Mouse (Mus musculus): ENCODE data around the gene Fads6. TPM values are rescaled to one million over a fixed set of nuclear protein-coding genes. Genes with fewer than 3 reads are reported as not detected.
A peak's percentile ranks its signal among the peaks of the same experiment; 100 is the strongest.

The Fads6 gene
- polyA plus RNA-seq, 1 experiment from 2014 or later = 1.5 TPM

DNA sequence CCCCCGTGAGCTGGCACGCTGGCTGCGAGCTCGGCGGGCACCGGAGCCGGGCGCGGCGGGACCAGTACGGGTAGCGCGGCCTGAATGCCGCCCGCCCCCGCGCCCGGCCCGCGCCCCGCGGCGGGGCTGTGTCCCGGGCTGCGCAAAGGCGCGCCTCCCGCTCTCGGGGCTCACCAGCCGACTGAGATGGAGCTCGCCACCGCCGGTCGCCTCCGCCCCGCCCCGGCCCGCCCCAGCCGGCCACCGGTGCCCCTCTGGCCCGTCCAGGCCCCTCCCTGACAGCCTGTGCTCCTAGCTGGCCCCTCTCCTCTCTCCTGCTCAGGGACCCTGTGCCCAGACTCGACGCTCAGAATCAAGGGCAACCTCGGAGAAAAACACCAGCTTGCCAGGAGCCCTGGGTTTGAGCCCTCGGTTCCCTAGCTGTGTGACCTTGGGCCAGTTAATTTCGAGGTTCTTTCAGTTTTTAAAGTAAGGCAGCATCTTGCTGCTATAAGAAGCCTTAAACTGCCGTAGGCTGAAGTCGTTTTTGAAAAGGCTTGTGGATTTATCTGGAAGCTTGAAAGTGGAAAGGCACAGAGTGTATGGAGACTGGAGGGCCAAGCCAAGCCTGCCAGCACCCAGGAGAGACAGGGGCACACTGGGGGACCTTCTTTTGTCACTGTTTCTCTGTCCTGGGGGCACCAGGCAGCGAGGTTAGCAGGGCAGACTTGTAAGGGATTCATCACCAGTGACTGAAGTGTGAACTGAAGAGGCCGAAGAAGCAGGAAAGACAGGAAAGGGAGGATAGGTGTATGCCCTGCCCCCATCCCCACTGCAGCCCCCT, 30.2 kb downstream of the Fads6 start, which contains the start of gene Grin2c:
Grin2c (minus strand) TSS at position 183 of the 823 bp plus-strand sequence.
- ATAC-seq = no peak
- peaks cover 54% of the 10 kb centered on the region for H3K27me3 ChIP-seq (replicated peaks; ENCODE audit: control insufficient read depth, insufficient read depth, low read length)
- H3K27ac ChIP-seq (ENCODE audit: low read length) = no peak within 1 kb of the TSS
- peaks cover 12% of the 10 kb centered on the region for H3K4me1 ChIP-seq (ENCODE audit: control insufficient read depth, insufficient read depth, low read length)
- no peaks in the 10 kb centered on the region for H3K9me3 ChIP-seq (ENCODE audit: control insufficient read depth, low read length)
- peaks cover 2% of the 10 kb centered on the region; the same call in 1 of the 2 replicates for H3K36me3 ChIP-seq (ENCODE audit: control insufficient read depth, insufficient read depth, low read length)
- peak within 1 kb of the TSS; percentile 31; the same call in 1 of the 2 replicates for H3K9ac ChIP-seq (ENCODE audit: low read depth, low read length)
- H3K4me2 ChIP-seq (ENCODE audit: low read depth, low read length) = peak within 1 kb of the TSS; percentile 51
- peak within 1 kb of the TSS; percentile 37 for H3K4me3 ChIP-seq (ENCODE audit: low read length)
- WGBS = 14% methylated on average over 26 of the region's 50 CpGs

- H3K27ac ChIP-seq (ENCODE audit: low read length) = no peak overlapping the region
- H3K4me3 ChIP-seq (ENCODE audit: low read length) = peak overlapping the region; percentile 37
- H3K9ac ChIP-seq (ENCODE audit: low read depth, low read length) = no peak overlapping the region
- H3K36me3 ChIP-seq (ENCODE audit: control insufficient read depth, insufficient read depth, low read length) = peaks cover 2% of the 10 kb centered on the region; the same call in 1 of the 2 replicates
- peak overlapping the region; percentile 51 for H3K4me2 ChIP-seq (ENCODE audit: low read depth, low read length)
- peaks cover 12% of the 10 kb centered on the region for H3K4me1 ChIP-seq (ENCODE audit: control insufficient read depth, insufficient read depth, low read length)
- H3K9me3 ChIP-seq (ENCODE audit: control insufficient read depth, low read length) = no peaks in the 10 kb centered on the region
- peaks cover 61% of the 10 kb centered on the region for H3K27me3 ChIP-seq (replicated peaks; ENCODE audit: control insufficient read depth, insufficient read depth, low read length)
- WGBS = 3% methylated on average over 22 of the region's 22 CpGs
- no peak for ATAC-seq
These were observed 31.1 kb downstream of the Fads6 start for GRCm38 (mm10) chr11:115266400-115266778.

GRCm38 (mm10) chr11:115265771-115266399, 31.6 kb downstream of the Fads6 start:
- H3K4me2 ChIP-seq (ENCODE audit: low read depth, low read length) = no peak overlapping the region
- H3K9me3 ChIP-seq (ENCODE audit: control insufficient read depth, low read length) = no peaks in the 10 kb centered on the region
- ATAC-seq = no peak
- peaks cover 2% of the 10 kb centered on the region; the same call in 1 of the 2 replicates for H3K36me3 ChIP-seq (ENCODE audit: control insufficient read depth, insufficient read depth, low read length)
- H3K27me3 ChIP-seq (replicated peaks; ENCODE audit: control insufficient read depth, insufficient read depth, low read length) = peaks cover 64% of the 10 kb centered on the region
- no peak overlapping the region for H3K4me3 ChIP-seq (ENCODE audit: low read length)
- WGBS = 5% methylated on average over 20 of the region's 20 CpGs
- no peak overlapping the region for H3K27ac ChIP-seq (ENCODE audit: low read length)
- peaks cover 12% of the 10 kb centered on the region for H3K4me1 ChIP-seq (ENCODE audit: control insufficient read depth, insufficient read depth, low read length)
- no peak overlapping the region for H3K9ac ChIP-seq (ENCODE audit: low read depth, low read length)

GRCm38 (mm10) chr11:115264862-115265668, 32.4 kb downstream of the Fads6 start:
- peaks cover 69% of the 10 kb centered on the region for H3K27me3 ChIP-seq (replicated peaks; ENCODE audit: control insufficient read depth, insufficient read depth, low read length)
- peaks cover 9% of the 10 kb centered on the region for H3K4me1 ChIP-seq (ENCODE audit: control insufficient read depth, insufficient read depth, low read length)
- H3K4me2 ChIP-seq (ENCODE audit: low read depth, low read length) = peak overlapping the region; percentile 43
- H3K4me3 ChIP-seq (ENCODE audit: low read length) = peak overlapping the region; percentile 15; the same call in 1 of the 2 replicates
- no peak overlapping the region for H3K27ac ChIP-seq (ENCODE audit: low read length)
- WGBS = 8% methylated on average over 39 of the region's 39 CpGs
- H3K9me3 ChIP-seq (ENCODE audit: control insufficient read depth, low read length) = no peaks in the 10 kb centered on the region
- no peak for ATAC-seq
- no peak overlapping the region for H3K9ac ChIP-seq (ENCODE audit: low read depth, low read length)
- H3K36me3 ChIP-seq (ENCODE audit: control insufficient read depth, insufficient read depth, low read length) = peaks cover 2% of the 10 kb centered on the region; the same call in 1 of the 2 replicates

- no peaks in the 10 kb centered on the region for H3K9me3 ChIP-seq (ENCODE audit: control insufficient read depth, low read length)
- H3K27me3 ChIP-seq (replicated peaks; ENCODE audit: control insufficient read depth, insufficient read depth, low read length) = peaks cover 72% of the 10 kb centered on the region
- WGBS = 65% methylated on average over 7 of the region's 7 CpGs
- no peak overlapping the region for H3K27ac ChIP-seq (ENCODE audit: low read length)
- no peak for ATAC-seq
- peaks cover 9% of the 10 kb centered on the region for H3K4me1 ChIP-seq (ENCODE audit: control insufficient read depth, insufficient read depth, low read length)
- no peak overlapping the region for H3K4me2 ChIP-seq (ENCODE audit: low read depth, low read length)
- H3K9ac ChIP-seq (ENCODE audit: low read depth, low read length) = no peak overlapping the region
- H3K36me3 ChIP-seq (ENCODE audit: control insufficient read depth, insufficient read depth, low read length) = peaks cover 2% of the 10 kb centered on the region; the same call in 1 of the 2 replicates
- no peak overlapping the region for H3K4me3 ChIP-seq (ENCODE audit: low read length)
These were observed 33.2 kb downstream of the Fads6 start for GRCm38 (mm10) chr11:115264136-115264861.

DNA sequence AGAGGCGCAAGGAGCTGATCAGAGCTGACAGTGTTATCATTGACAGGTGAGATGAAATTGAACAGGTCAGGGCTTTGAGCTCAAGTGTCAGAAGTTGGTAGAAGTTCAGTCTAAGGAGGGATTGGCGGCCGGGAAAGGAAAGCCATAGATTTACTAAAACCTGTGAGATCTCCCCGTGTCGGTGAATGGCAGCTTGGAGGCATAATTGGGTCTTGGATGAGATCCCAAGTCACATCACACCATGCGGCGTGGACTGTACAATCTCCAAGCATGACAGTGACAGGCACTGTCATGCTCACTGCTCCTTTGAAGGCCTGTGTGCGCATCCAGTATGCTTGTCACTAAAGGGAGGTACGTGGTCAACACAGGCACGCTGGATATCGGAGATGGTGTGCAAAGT, 34.5 kb downstream of the Fads6 start:
- H3K4me3 ChIP-seq (ENCODE audit: low read length) = no peak overlapping the region
- H3K4me2 ChIP-seq (ENCODE audit: low read depth, low read length) = no peak overlapping the region
- peaks cover 84% of the 10 kb centered on the region for H3K27me3 ChIP-seq (replicated peaks; ENCODE audit: control insufficient read depth, insufficient read depth, low read length)
- WGBS = 74% methylated on average over 11 of the region's 11 CpGs
- peaks cover 10% of the 10 kb centered on the region for H3K4me1 ChIP-seq (ENCODE audit: control insufficient read depth, insufficient read depth, low read length)
- no peak overlapping the region for H3K27ac ChIP-seq (ENCODE audit: low read length)
- H3K9me3 ChIP-seq (ENCODE audit: control insufficient read depth, low read length) = no peaks in the 10 kb centered on the region
- no peak for ATAC-seq
- H3K9ac ChIP-seq (ENCODE audit: low read depth, low read length) = no peak overlapping the region
- no peaks in the 10 kb centered on the region for H3K36me3 ChIP-seq (ENCODE audit: control insufficient read depth, insufficient read depth, low read length)

DNA sequence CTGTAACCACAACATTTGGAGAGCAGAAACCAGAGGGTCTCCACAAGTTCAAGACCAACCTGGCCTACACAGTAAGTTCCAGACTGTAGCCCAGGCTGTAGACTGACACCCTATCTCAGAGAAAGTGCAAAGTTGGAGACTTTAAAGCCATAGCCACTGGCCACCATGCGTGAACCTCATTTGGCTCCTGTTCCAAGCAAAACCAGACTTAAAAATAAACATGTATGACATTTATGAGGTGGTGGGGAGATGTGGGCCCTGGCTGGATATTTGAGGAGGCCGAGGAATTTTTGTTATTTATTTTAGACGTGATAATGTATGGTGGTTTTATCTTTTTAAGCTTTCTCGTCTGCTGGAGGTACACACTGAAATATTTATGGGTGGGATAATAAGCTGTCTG, 38.3 kb downstream of the Fads6 start:
- Histone ChIP-seq H3K9ac (ENCODE audit: low read depth, low read length) (no peak overlapping the region), H3K4me1 (ENCODE audit: control insufficient read depth, insufficient read depth, low read length) (peaks cover 4% of the 10 kb centered on the region; the same call in 1 of the 2 replicates), H3K4me2 (ENCODE audit: low read depth, low read length) (no peak overlapping the region), H3K27me3 (replicated peaks; ENCODE audit: control insufficient read depth, insufficient read depth, low read length) (peaks cover 71% of the 10 kb centered on the region), H3K27ac (ENCODE audit: low read length) (no peak overlapping the region), H3K9me3 (ENCODE audit: control insufficient read depth, low read length) (no peaks in the 10 kb centered on the region), H3K4me3 (ENCODE audit: low read length) (no peak overlapping the region), H3K36me3 (ENCODE audit: control insufficient read depth, insufficient read depth, low read length) (no peaks in the 10 kb centered on the region)
- ATAC-seq = no peak
- WGBS = 33% methylated on average over 4 of the region's 4 CpGs

DNA sequence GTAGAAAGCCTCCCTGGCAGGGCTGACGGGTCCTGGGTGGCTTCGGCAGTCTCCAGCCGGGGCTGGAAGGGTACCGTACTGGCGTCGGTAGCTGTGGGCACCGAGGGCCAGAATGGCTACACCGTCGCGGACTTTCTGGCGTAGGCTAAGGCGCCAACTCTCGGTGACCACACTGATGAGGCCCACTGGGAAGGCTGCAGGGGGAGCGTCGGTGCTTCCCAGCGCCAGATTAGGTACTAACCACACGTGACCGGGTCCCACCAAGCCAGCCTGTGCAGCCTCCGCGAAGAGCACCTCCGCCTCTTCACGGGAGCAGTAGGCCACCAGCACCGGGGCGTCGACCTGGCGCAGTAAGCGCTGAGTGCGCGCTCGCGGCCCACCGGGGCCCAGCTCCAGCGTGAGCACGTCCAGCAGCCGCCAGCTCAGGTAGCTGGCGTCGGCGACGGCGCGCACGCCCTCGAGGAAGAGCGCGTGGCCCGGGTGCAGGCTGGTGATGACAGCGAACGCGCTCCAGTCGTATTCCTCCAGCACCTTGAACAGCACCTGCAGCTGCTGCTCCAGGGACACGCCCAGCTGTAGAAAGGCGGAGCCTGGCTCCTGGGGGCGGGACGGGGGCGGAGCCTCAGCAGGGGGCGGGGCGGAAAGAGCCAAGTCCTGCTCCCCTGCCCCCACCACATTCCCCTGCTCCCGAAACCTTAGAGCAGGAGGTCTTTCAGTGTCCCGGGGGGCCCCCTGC, 39.5 kb downstream of the Fads6 start:
- peak overlapping the region; percentile 22; the same call in 1 of the 2 replicates for H3K4me2 ChIP-seq (ENCODE audit: low read depth, low read length)
- H3K27ac ChIP-seq (ENCODE audit: low read length) = no peak overlapping the region
- peaks cover 71% of the 10 kb centered on the region for H3K27me3 ChIP-seq (replicated peaks; ENCODE audit: control insufficient read depth, insufficient read depth, low read length)
- no peak overlapping the region for H3K9ac ChIP-seq (ENCODE audit: low read depth, low read length)
- WGBS = 15% methylated on average over 59 of the region's 59 CpGs
- H3K4me1 ChIP-seq (ENCODE audit: control insufficient read depth, insufficient read depth, low read length) = peaks cover 4% of the 10 kb centered on the region; the same call in 1 of the 2 replicates
- no peaks in the 10 kb centered on the region for H3K36me3 ChIP-seq (ENCODE audit: control insufficient read depth, insufficient read depth, low read length)
- ATAC-seq = peak; percentile 81
- H3K4me3 ChIP-seq (ENCODE audit: low read length) = peak overlapping the region; percentile 27
- H3K9me3 ChIP-seq (ENCODE audit: control insufficient read depth, low read length) = no peaks in the 10 kb centered on the region
